Mouse (Mus musculus): ENCODE data around the gene Aqp11.

DNA sequence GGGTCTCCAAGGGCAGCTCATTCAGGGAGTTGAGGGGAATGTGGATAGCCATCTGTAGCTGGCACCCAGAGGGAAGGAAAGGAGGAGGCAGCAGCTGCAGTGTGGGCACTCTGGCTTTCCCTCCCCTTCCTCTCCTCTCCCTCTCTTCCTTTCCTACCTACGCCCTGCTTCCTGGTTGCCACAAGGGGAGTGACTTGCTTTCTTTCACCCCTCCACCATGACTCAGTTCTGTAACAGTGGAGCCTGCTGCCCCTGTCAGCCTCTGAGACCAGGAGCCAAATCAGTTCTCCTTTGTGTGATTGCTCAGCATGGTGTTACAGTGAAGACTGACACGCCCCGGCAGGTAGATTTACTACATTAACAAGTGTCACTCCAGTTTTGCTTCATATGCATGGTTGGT is 28.9 kb downstream of the Aqp11 start:
- TF ChIP-seq GATA1 (IDR thresholded peaks at IDR 0.05; ENCODE audit: borderline replicate concordance, low read length) (no peak), FLI1 (IDR thresholded peaks at IDR 0.05; ENCODE audit: low read length) (no peak)
